Mouse (Mus musculus): ENCODE results near the gene Aadacl2. TPM values are rescaled to one million over a fixed set of nuclear protein-coding genes. Genes with fewer than 3 reads are reported as not detected.

Gene Aadacl2
- polyA plus RNA-seq, 1 experiment from 2014 or later = not detected

Other genes starting within 250 kb of the Aadacl2 start
- gene Gm8298, start 145.7 kb upstream of the Aadacl2 start, polyA plus RNA-seq (2016; fragmentation: Nextera tagmentation; extraction: Ambion mirVana) = not detected in 2 replicates
- not detected in 2 replicates for gene C130079G13Rik, start 81.5 kb upstream of the Aadacl2 start, polyA plus RNA-seq (2016; fragmentation: Nextera tagmentation; extraction: Ambion mirVana)
- not detected in 2 replicates for gene Aadac, start 19.0 kb downstream of the Aadacl2 start, polyA plus RNA-seq (2016; fragmentation: Nextera tagmentation; extraction: Ambion mirVana)
- not detected in 2 replicates for gene Sucnr1, start 75.1 kb downstream of the Aadacl2 start, polyA plus RNA-seq (2016; fragmentation: Nextera tagmentation; extraction: Ambion mirVana)

Measured in forebrain, embryonic 12.5 days (tissue).